Mouse (Mus musculus) macrophage (primary cell): ENCODE measurements around the gene Nos1ap. TPM values are rescaled to one million over a fixed set of nuclear protein-coding genes. Genes with fewer than 3 reads are reported as not detected.

Source experiments
- H3K27ac ChIP-seq: fragments of 350-480 bp; formaldehyde crosslinking; 2 replicates; pipeline ENCODE4 v1.9.0; 2021
- H3K36me3 ChIP-seq: fragments of 350-480 bp; formaldehyde crosslinking; 2 replicates; pipeline ENCODE4 v1.9.0; 2021; ENCODE audit errors: inconsistent target
- H3K4me3 ChIP-seq: fragments of 350-480 bp; formaldehyde crosslinking; 2 replicates; pipeline ENCODE4 v1.9.0; 2021; ENCODE audit errors: inconsistent target
- H3K79me2 ChIP-seq: fragments of 350-480 bp; formaldehyde crosslinking; 2 replicates; pipeline ENCODE4 v1.9.0; 2021; ENCODE audit errors: inconsistent target
- WGBS: methylation state at CpG from one replicate; pipeline ENCODE4 v1.1.7; 2026; ENCODE audit warnings: inconsistent platforms; ENCODE audit not compliant: missing documents; 5-methylcytosine and 5-hydroxymethylcytosine counted together
- polyA plus RNA-seq: library from polyadenylated mRNA; stranded (reverse); fragments of 250-400 nt; gene quantifications from 3 replicates; pipeline ENCODE4 v1.2.4, GENCODE M21; 2018; ENCODE audit warnings: inconsistent platforms

Nos1ap gene
- polyA plus RNA-seq, 1 experiment from 2014 or later: 1.5 TPM

DNA sequence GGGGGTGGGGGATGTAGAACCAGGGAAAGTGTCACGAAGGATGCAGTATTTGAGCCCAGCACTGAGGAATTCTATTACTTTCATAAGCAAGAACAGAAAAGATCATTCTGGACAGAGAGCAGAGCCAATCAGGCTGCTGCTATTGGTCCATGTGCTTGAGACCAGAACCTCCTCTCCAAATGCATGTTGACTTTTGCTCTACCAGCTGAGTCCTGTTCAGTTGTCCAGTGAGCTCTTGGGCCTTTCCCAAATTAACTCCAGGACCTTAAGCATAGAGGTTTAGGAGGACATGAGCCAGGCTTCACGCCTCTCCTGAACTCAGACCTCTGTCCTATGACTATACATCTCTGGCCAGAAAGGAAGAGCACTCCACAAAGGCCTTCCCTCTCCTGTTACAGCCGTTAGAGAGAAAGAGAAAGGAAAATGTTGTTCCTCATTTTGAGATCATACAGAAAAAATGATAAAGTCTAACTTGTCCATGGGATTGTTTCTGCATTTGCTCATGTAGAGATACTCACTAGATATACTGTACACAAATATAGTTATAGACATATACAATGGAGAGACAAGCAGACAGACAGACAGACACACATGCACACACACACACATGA, 18.9 kb upstream of the Nos1ap start:
- no peak overlapping the region for H3K27ac ChIP-seq
- WGBS: 39% methylated on average over 3 of the region's 3 CpGs
- no peaks in the 10 kb centered on the region for H3K36me3 ChIP-seq
- H3K79me2 ChIP-seq: no peaks in the 10 kb centered on the region
- no peak overlapping the region for H3K4me3 ChIP-seq

DNA sequence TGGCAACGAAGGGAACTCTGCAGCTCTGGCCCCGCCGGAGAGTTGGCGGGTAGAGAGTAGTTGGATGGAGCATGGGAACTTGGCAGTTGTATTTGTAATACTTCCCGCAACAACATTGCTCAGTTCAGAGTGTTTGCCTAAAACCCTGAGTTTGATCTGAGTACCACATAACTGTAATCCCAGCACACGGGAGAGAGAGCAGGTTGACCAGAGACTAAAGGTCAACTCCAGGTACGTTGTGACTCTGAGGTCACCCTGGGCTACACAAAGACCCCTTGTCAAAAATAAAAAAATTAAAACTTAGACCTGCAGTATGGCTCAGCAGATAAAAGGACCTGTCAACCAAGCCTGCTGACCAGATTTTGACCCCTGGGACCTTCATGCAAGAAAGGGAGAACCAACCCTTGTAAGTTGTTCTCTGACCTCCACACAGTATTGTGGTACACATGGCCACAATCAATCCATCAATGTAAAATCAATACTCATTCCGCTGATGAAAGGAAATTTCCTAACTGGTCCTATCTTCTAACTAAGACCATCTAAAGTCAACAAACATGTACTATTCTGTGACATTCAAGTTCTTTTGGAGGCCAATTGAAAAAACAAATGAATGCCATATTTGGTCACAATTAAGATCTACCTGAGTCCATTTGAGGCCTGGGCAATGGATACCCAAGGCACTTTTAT, 17.7 kb upstream of the Nos1ap start:
- WGBS: 93% methylated on average over 8 of the region's 8 CpGs
- H3K79me2 ChIP-seq: no peaks in the 10 kb centered on the region
- no peaks in the 10 kb centered on the region for H3K36me3 ChIP-seq
- no peak overlapping the region for H3K4me3 ChIP-seq
- no peak overlapping the region for H3K27ac ChIP-seq

DNA sequence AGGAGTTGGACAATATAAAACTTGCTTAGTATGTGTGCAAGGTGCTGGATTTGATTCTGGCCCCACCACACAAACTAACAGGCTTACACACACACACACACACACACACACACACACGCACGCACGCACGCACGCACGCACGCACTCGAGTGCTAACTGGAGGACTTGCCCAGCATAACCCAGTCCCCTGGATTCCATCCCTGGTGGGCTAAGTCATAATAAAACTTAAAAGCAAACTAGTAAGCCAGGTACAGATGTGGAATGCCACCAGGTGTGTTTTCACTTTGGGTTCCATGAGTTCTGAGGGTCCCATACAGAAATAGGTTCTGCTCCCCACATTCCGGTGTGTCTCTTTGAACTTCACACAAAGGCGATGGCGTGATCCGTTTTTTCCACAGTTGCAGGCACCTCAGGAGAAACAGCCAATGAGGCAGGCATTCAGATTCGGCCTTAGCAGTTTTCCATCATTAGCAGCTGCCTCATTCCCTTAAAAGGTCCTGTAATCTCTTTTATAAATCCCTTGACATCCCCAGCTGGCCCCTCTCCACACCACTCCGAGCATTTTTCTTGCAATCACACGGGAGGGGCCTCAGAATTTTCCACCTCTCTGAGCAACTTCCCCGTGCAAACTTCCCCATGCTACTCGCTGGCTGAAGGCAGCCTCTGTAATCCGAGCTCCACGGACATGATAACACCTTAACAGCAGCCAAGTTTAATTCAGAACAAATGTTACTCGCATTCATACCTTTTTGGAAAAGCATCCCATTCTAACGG, 15.8 kb upstream of the Nos1ap start:
- no peak overlapping the region for H3K4me3 ChIP-seq
- no peaks in the 10 kb centered on the region for H3K79me2 ChIP-seq
- no peak overlapping the region for H3K27ac ChIP-seq
- H3K36me3 ChIP-seq: no peaks in the 10 kb centered on the region
- 68% methylated on average over 21 of the region's 21 CpGs for whole genome bisulfite sequencing

DNA sequence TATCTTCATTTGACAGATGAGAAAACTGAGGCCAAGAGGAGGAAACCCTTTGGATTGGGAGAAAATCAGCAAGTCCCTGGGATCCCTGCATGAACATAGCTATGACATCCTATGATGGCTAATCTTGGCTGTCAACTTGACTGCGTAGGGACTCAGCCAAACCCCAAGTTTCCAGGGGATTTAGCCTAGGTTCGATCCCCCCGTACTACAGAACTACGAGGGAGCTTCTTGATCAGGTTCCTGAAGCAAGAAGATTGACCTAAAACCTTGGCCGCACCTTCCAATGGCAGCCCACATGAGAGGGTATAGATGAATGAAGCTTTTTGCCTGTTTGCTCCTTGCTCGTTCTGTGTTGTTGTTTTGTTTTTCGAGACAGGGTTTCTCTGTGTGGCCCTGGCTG, 4.9 kb upstream of the Nos1ap start:
- H3K36me3 ChIP-seq: no peaks in the 10 kb centered on the region
- no peak overlapping the region for H3K4me3 ChIP-seq
- no peaks in the 10 kb centered on the region for H3K79me2 ChIP-seq
- 95% methylated on average over 7 of the region's 7 CpGs for WGBS
- no peak overlapping the region for H3K27ac ChIP-seq

DNA sequence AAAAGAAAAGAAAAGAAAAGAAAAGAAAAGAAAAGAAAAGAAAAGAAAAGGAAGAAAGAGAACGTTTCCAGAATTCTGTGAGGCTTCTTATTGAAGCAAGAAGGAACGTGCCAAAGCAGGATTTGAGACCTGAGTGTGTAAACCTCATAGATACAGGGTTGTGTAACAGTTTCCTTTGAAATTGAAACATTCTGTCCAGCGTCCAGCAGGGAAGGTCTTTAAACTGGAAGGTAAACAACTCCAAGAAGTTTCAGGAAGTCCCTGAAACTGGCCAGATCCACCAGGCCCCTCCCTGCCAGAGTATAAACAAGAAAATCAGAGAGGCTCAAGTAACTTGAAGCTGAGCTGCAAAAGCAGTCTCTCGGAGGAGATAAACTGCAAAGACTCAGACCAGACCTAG, 870 bp upstream of the Nos1ap start:
- H3K4me3 ChIP-seq: no peak overlapping the region
- no peaks in the 10 kb centered on the region for H3K36me3 ChIP-seq
- H3K27ac ChIP-seq: no peak overlapping the region
- 56% methylated on average over 4 of the region's 4 CpGs for WGBS
- no peaks in the 10 kb centered on the region for H3K79me2 ChIP-seq

DNA sequence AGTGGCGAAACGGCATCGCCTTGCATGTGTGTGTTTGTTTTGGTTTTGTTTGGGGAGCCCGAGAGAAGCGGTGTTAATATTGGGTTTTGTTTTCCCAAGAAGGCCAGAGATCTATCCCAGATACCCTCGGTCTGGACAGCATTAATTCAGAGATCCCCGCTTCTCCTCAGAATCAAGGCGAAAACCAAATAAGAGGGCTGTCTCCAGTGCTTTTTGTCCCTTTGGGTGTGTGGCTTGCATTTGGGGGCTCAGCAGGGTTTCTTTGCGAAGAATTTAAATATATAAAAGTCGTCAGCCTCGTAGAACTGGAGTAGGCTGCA, 340 bp upstream of the Nos1ap start:
- H3K4me3 ChIP-seq: peak overlapping the region; percentile 57
- H3K79me2 ChIP-seq: no peaks in the 10 kb centered on the region
- H3K27ac ChIP-seq: no peak overlapping the region
- 4% methylated on average over 11 of the region's 11 CpGs for WGBS
- no peaks in the 10 kb centered on the region for H3K36me3 ChIP-seq

DNA sequence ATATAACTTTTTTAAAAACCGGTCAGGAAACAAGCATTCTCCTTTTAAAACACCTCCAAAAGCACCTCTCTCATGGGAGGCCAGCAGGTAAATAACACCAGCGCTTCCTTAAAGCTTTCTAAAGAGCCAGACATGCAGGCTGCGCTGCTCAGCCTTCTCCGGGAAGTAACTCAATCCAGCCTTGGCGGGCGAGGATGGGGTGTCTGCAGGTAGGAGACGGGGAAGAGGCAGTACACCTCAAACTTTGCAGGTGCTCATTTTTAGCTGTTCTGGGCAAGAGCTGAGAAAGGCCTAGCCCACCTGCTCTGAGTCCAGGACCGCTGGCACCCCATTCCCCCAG, 812 bp downstream of the Nos1ap start:
- H3K79me2 ChIP-seq: no peaks in the 10 kb centered on the region
- WGBS: 29% methylated on average over 7 of the region's 8 CpGs
- peak overlapping the region; percentile 33 for H3K4me3 ChIP-seq
- no peaks in the 10 kb centered on the region for H3K36me3 ChIP-seq
- H3K27ac ChIP-seq: no peak overlapping the region

DNA sequence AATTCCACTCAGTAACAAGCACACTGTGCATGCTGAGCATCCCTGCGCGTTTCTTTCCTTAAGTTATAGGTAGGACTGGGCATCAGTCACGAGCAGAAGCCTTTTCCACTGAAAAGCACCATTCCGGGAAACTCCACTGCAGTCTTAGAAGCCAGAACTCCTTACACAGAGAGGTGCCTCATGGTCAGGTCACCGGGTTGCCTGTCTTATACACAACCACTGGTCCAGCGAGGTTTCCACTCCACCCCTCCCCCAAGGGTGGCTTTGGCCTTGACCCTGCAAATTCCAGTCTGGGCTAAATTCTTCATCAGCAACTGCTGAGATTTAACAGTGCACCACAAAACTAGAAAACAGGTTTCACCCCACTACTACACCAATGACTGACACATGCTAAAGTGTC, 1.3 kb downstream of the Nos1ap start:
- Histone ChIP-seq H3K79me2 (no peaks in the 10 kb centered on the region), H3K27ac (no peak overlapping the region), H3K36me3 (no peaks in the 10 kb centered on the region), H3K4me3 (no peak overlapping the region)
- 82% methylated on average over 6 of the region's 6 CpGs for WGBS

DNA sequence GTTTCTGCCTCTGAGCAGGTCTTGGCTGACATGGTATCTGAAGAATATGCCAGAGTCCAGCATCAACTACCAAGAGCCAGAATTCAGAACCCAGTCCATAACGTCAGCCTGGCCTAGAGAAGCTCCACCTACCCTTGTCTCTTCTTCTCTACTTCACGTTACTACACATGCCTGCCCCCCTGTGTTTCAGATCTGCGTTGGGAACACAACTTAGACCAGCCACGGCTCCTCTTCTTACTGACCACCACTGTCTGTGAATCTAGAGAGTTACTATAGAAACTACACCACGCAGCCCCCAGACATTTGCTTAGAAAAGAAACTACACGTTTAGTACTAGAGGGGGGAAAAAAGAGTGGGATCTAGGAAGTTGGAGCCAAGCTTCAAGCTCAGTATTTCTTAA, 2.9 kb downstream of the Nos1ap start:
- Histone ChIP-seq H3K4me3 (no peak overlapping the region), H3K36me3 (no peaks in the 10 kb centered on the region), H3K27ac (no peak overlapping the region), H3K79me2 (no peaks in the 10 kb centered on the region)
- 80% methylated on average over 6 of the region's 6 CpGs for WGBS

DNA sequence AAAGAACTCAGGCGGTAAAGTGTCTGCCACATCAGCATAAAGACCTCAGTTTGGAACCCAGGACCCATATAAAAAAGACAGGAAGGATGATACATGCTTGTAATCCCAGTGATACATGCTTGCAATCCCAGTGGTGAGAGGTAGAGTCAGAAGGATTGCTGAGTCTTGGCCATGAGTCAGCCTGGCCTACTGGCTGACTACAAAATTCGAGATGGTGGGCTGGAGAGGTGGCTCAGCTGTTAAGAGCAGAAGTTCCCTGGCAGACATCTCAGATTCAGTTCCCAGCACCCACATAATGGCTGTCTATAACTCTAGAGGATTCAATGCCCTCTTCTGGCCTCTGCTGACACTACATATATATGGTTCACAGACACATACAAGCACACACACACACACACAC, 5.7 kb downstream of the Nos1ap start:
- Histone ChIP-seq H3K36me3 (no peaks in the 10 kb centered on the region), H3K27ac (no peak overlapping the region), H3K79me2 (no peaks in the 10 kb centered on the region), H3K4me3 (no peak overlapping the region)
- 92% methylated on average over 2 of the region's 2 CpGs for WGBS

DNA sequence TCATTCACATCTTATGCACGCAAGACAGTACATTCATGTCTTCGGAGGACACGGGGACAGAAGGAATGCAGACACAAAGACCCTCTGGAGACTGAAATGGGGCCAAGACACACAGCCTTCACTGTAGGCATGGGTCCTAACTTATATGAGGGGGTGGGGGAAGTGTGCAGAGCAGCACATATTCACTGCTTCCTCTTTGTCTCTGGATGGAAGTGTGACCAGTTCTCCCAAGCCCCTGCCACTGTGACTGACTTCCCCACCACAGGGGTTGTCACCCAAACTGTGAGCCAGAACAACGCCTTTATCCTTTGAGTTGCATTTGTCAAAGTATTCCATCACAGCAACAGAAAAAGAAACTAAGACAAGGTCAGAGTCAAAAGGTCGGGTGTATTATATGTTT, 7.3 kb downstream of the Nos1ap start:
- WGBS: 61% methylated on average over 4 of the region's 5 CpGs
- Histone ChIP-seq H3K36me3 (no peaks in the 10 kb centered on the region), H3K79me2 (no peaks in the 10 kb centered on the region), H3K27ac (no peak overlapping the region), H3K4me3 (no peak overlapping the region)

DNA sequence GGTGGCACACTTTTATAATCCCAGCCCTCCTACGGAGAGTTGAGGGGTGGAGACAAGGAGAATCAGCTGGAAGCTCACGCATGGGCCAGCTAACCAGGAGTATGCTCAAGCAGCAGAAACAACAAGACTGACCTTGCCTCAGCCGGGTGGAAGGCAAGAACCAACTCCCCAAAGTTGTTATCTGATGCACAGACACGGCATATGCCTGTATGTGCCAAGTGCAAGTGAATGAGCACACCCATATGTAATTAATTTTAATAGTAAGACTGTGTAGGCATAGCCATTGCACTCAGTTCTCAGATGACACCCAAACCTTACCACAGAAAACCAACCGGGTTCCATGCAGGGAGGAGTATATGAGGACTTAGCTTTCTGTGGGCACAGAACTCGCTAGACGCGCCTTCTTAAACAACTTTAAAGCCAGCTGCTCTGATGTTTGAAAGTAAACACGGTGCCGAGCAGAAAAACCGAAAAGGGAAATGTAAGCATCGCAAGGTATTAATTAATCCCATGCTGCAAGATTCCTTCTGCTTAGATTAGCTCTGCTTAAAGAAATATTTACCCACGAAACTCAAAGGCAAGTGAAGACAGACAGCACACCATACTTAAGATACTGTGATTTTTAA, 9.1 kb downstream of the Nos1ap start:
- Histone ChIP-seq H3K79me2 (no peaks in the 10 kb centered on the region), H3K36me3 (no peaks in the 10 kb centered on the region), H3K4me3 (no peak overlapping the region), H3K27ac (no peak overlapping the region)
- 87% methylated on average over 13 of the region's 13 CpGs for WGBS

DNA sequence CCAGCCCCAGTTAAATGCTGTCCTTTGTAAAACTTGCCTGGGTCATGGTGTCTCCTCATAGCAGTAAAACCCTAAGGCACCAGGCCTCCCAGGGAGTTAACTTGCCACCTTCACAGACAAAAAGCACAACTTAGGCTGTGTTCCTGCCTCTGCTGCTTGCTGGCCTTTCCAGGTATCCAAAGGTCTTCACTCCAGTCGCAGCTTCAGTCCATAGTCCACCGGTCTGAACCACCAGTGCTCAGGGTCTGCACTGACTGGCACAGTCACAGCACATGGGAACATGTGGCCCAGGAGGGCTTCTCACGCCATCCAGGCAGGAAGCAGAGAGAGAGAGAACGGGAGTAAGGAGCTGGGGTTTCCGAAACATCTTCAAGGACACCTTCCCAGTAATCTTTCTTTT, 10.2 kb downstream of the Nos1ap start:
- Histone ChIP-seq H3K36me3 (no peaks in the 10 kb centered on the region), H3K79me2 (no peaks in the 10 kb centered on the region), H3K27ac (no peak overlapping the region), H3K4me3 (no peak overlapping the region)
- WGBS: 97% methylated on average over 4 of the region's 5 CpGs

DNA sequence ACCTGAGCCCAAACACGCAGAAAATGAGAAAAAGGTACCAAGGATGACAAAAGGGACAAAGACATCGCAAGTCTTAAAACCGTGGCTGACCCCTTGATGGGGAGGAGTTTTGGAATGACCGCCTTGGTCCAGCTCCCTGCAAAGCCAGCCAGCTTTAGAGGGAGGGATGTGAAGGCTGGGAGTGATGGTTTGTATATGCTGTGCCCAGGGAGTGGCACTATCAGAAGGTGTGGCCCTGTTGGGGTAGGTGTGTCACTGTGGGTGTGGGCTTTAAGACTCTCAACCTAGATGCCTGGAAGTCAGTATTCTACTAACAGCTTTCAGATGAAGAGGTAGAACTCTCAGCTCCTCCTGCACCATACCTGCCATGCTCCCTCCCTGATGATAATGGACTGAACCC, 10.6 kb downstream of the Nos1ap start:
- H3K36me3 ChIP-seq: no peaks in the 10 kb centered on the region

DNA sequence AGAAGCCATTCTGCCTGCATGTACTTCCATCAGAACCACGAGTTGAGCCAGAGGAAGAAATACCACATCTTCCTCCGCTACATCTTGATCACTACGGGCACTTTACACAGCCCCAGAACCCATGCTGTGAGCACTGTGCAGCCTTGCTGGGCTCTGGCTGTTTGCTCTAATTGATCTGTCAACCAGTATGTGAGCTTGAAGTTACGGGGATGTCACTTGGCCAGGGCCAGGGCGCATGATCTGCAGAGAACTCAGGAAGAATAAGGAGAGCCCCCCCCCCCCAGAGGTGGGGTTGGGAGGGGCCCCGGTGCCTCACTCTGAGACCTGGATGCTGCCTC, 13.0 kb downstream of the Nos1ap start:
- Histone ChIP-seq H3K36me3 (no peaks in the 10 kb centered on the region), H3K27ac (no peak overlapping the region), H3K4me3 (no peak overlapping the region), H3K79me2 (no peaks in the 10 kb centered on the region)
- 37% methylated on average over 6 of the region's 6 CpGs for WGBS

More for the DNA sequence above, 10.6 kb downstream of the Nos1ap start:
- no peaks in the 10 kb centered on the region for H3K79me2 ChIP-seq
- 90% methylated on average over 4 of the region's 4 CpGs for WGBS
- H3K27ac ChIP-seq: no peak overlapping the region
- H3K4me3 ChIP-seq: no peak overlapping the region
